Mouse (Mus musculus) midbrain, embryonic 12.5 days (tissue): ENCODE data around the gene Gen1. TPM values are rescaled to one million over a fixed set of nuclear protein-coding genes. Genes with fewer than 3 reads are reported as not detected.

ENCODE experiments used
- ATAC-seq: fragments of 200-750 bp; cut with Nextera tagmentation; 2 replicates; pipeline ENCODE4 v1.8.0; 2017; ENCODE audit warnings: low read depth, moderate TSS enrichment, moderate library complexity; ENCODE audit not compliant: low FRiP score
- H3K27ac ChIP-seq: fragments of 300-500 bp; sonication (generic); replicated peaks from 2 replicates; pipeline ENCODE4 v1.5.1; 2016; ENCODE audit warnings: mild to moderate bottlenecking
- H3K27me3 ChIP-seq: fragments of 300-500 bp; sonication (generic); 2 replicates; pipeline ENCODE4 v1.6.1; 2016; ENCODE audit warnings: mild to moderate bottlenecking
- H3K36me3 ChIP-seq: fragments of 300-500 bp; sonication (generic); 2 replicates; pipeline ENCODE4 v1.6.1; 2016
- H3K4me1 ChIP-seq: fragments of 300-500 bp; sonication (generic); 2 replicates; pipeline ENCODE4 v1.6.1; 2016
- H3K4me2 ChIP-seq: fragments of 300-500 bp; sonication (generic); replicated peaks from 2 replicates; pipeline ENCODE4 v1.6.1; 2016; ENCODE audit warnings: mild to moderate bottlenecking, moderate library complexity
- H3K4me3 ChIP-seq: fragments of 300-500 bp; sonication (generic); 2 replicates; pipeline ENCODE4 v1.5.1; 2016; ENCODE audit warnings: mild to moderate bottlenecking
- H3K9ac ChIP-seq: fragments of 300-500 bp; sonication (generic); replicated peaks from 2 replicates; pipeline ENCODE4 v1.6.1; 2016; ENCODE audit warnings: mild to moderate bottlenecking, moderate library complexity
- H3K9me3 ChIP-seq: fragments of 300-500 bp; sonication (generic); 2 replicates; pipeline ENCODE4 v1.6.1; 2016; ENCODE audit warnings: mild to moderate bottlenecking
- WGBS: fragments of 180-500 bp; shearing (Covaris S2); methylation state at CpG from one replicate; pipeline ENCODE4 v1.1.7; 2016; 5-methylcytosine and 5-hydroxymethylcytosine counted together
- polyA plus RNA-seq: library from polyadenylated mRNA; unstranded; fragments of >200 nt; fragmentation: Nextera tagmentation; extraction: Ambion mirVana; gene quantifications from 2 replicates; pipeline ENCODE4 v1.2.1, GENCODE M21; 2016

The Gen1 gene
- 10.9 and 11.6 TPM in 2 replicates for polyA plus RNA-seq

- Histone ChIP-seq H3K4me1 (peaks cover 33% of the 10 kb centered on the region), H3K27me3 (no peaks in the 10 kb centered on the region), H3K9me3 (no peaks in the 10 kb centered on the region), H3K4me2 (peak within 1 kb of the TSS; percentile 85), H3K27ac (peak within 1 kb of the TSS; percentile 91), H3K4me3 (peak within 1 kb of the TSS; percentile 94), H3K36me3 (no peaks in the 10 kb centered on the region), H3K9ac (peak within 1 kb of the TSS; percentile 97)
- under 1% methylated on average over 64 of the region's 83 CpGs for WGBS
- ATAC-seq, result peak; percentile 99
These were observed at the start of gene Gen1, which contains the start of gene Smc6 for GRCm38 (mm10) chr12:11265382-11266281. Gen1 (minus strand) TSS chr12:11265801. Smc6 (plus strand) TSS chr12:11265886.

- H3K4me2 ChIP-seq, result no peak overlapping the region
- H3K4me1 ChIP-seq, result no peaks in the 10 kb centered on the region
- H3K9me3 ChIP-seq, result no peaks in the 10 kb centered on the region
- no peak overlapping the region for H3K4me3 ChIP-seq
- H3K9ac ChIP-seq, result no peak overlapping the region
- no peaks in the 10 kb centered on the region for H3K27me3 ChIP-seq
- H3K27ac ChIP-seq, result no peak overlapping the region
- no peak for ATAC-seq
- peaks cover 42% of the 10 kb centered on the region for H3K36me3 ChIP-seq
- WGBS, result 82% methylated on average over 1 of the region's 1 CpGs
These were observed 48.2 kb upstream of the Gen1 start for GRCm38 (mm10) chr12:11313840-11314239.

- no peak for ATAC-seq
- Histone ChIP-seq H3K4me2 (no peak overlapping the region), H3K4me3 (no peak overlapping the region), H3K36me3 (peaks cover 45% of the 10 kb centered on the region), H3K27me3 (no peaks in the 10 kb centered on the region), H3K27ac (no peak overlapping the region), H3K9me3 (no peaks in the 10 kb centered on the region), H3K9ac (no peak overlapping the region), H3K4me1 (no peaks in the 10 kb centered on the region)
- 96% methylated on average over 2 of the region's 2 CpGs for WGBS
These were observed 45.5 kb upstream of the Gen1 start for GRCm38 (mm10) chr12:11311106-11311505.

- WGBS, result 92% methylated on average over 8 of the region's 8 CpGs
- H3K27me3 ChIP-seq, result no peaks in the 10 kb centered on the region
- no peak overlapping the region for H3K4me3 ChIP-seq
- no peak for ATAC-seq
- H3K4me2 ChIP-seq, result no peak overlapping the region
- H3K9me3 ChIP-seq, result no peaks in the 10 kb centered on the region
- H3K36me3 ChIP-seq, result peaks cover 50% of the 10 kb centered on the region
- no peak overlapping the region for H3K9ac ChIP-seq
- no peaks in the 10 kb centered on the region for H3K4me1 ChIP-seq
- no peak overlapping the region for H3K27ac ChIP-seq
These were observed 41.4 kb upstream of the Gen1 start for GRCm38 (mm10) chr12:11306753-11307645.

- no peak overlapping the region for H3K9ac ChIP-seq
- peaks cover 58% of the 10 kb centered on the region for H3K36me3 ChIP-seq
These were observed 35.3 kb upstream of the Gen1 start for GRCm38 (mm10) chr12:11300858-11301257.

GRCm38 (mm10) chr12:11286382-11286781 lies 20.8 kb upstream of the Gen1 start:
- H3K27me3 ChIP-seq, result no peaks in the 10 kb centered on the region
- 92% methylated on average over 2 of the region's 2 CpGs for WGBS
- no peak overlapping the region for H3K9ac ChIP-seq
- no peak overlapping the region for H3K27ac ChIP-seq
- H3K4me1 ChIP-seq, result no peaks in the 10 kb centered on the region
- H3K9me3 ChIP-seq, result no peaks in the 10 kb centered on the region
- H3K36me3 ChIP-seq, result peaks cover 60% of the 10 kb centered on the region
- no peak for ATAC-seq
- no peak overlapping the region for H3K4me2 ChIP-seq
- H3K4me3 ChIP-seq, result no peak overlapping the region

More at GRCm38 (mm10) chr12:11300858-11301257, 35.3 kb upstream of the Gen1 start:
- 95% methylated on average over 1 of the region's 1 CpGs for WGBS
- no peak overlapping the region for H3K4me2 ChIP-seq
- no peaks in the 10 kb centered on the region for H3K9me3 ChIP-seq
- no peak for ATAC-seq
- no peak overlapping the region for H3K27ac ChIP-seq
- H3K4me3 ChIP-seq, result no peak overlapping the region
- no peaks in the 10 kb centered on the region for H3K27me3 ChIP-seq
- H3K4me1 ChIP-seq, result no peaks in the 10 kb centered on the region

GRCm38 (mm10) chr12:11281584-11281983 lies 16.0 kb upstream of the Gen1 start:
- Histone ChIP-seq H3K4me3 (no peak overlapping the region), H3K9me3 (no peaks in the 10 kb centered on the region), H3K27me3 (no peaks in the 10 kb centered on the region), H3K36me3 (peaks cover 65% of the 10 kb centered on the region), H3K4me1 (no peaks in the 10 kb centered on the region), H3K4me2 (no peak overlapping the region), H3K27ac (no peak overlapping the region), H3K9ac (no peak overlapping the region)
- 96% methylated on average over 2 of the region's 2 CpGs for WGBS
- ATAC-seq, result no peak

GRCm38 (mm10) chr12:11279886-11280285 lies 14.3 kb upstream of the Gen1 start:
- no peak overlapping the region for H3K9ac ChIP-seq
- no peaks in the 10 kb centered on the region for H3K4me1 ChIP-seq
- 95% methylated on average over 3 of the region's 3 CpGs for WGBS
- no peak overlapping the region for H3K4me3 ChIP-seq
- H3K36me3 ChIP-seq, result peaks cover 56% of the 10 kb centered on the region
- ATAC-seq, result no peak
- H3K9me3 ChIP-seq, result no peaks in the 10 kb centered on the region
- H3K27me3 ChIP-seq, result no peaks in the 10 kb centered on the region
- H3K27ac ChIP-seq, result no peak overlapping the region
- no peak overlapping the region for H3K4me2 ChIP-seq

GRCm38 (mm10) chr12:11277207-11277606 lies 11.6 kb upstream of the Gen1 start:
- Histone ChIP-seq H3K27ac (no peak overlapping the region), H3K4me1 (no peaks in the 10 kb centered on the region), H3K9me3 (no peaks in the 10 kb centered on the region), H3K27me3 (no peaks in the 10 kb centered on the region), H3K4me3 (no peak overlapping the region), H3K36me3 (peaks cover 52% of the 10 kb centered on the region), H3K4me2 (no peak overlapping the region), H3K9ac (no peak overlapping the region)
- ATAC-seq, result no peak
- WGBS, result 96% methylated on average over 6 of the region's 6 CpGs

- 94% methylated on average over 2 of the region's 2 CpGs for WGBS
- no peak overlapping the region for H3K27ac ChIP-seq
- peaks cover 50% of the 10 kb centered on the region for H3K36me3 ChIP-seq
These were observed 11.0 kb upstream of the Gen1 start for GRCm38 (mm10) chr12:11276632-11277031.

GRCm38 (mm10) chr12:11273185-11273584 lies 7.6 kb upstream of the Gen1 start:
- Histone ChIP-seq H3K9ac (no peak overlapping the region), H3K4me3 (no peak overlapping the region), H3K36me3 (peaks cover 24% of the 10 kb centered on the region), H3K4me2 (no peak overlapping the region), H3K9me3 (no peaks in the 10 kb centered on the region), H3K27ac (no peak overlapping the region), H3K27me3 (no peaks in the 10 kb centered on the region), H3K4me1 (peaks cover 8% of the 10 kb centered on the region)
- no peak for ATAC-seq
- WGBS, result 88% methylated on average over 1 of the region's 1 CpGs

More at GRCm38 (mm10) chr12:11276632-11277031, 11.0 kb upstream of the Gen1 start:
- no peaks in the 10 kb centered on the region for H3K4me1 ChIP-seq
- H3K9ac ChIP-seq, result no peak overlapping the region
- no peaks in the 10 kb centered on the region for H3K9me3 ChIP-seq
- no peak overlapping the region for H3K4me2 ChIP-seq
- no peak for ATAC-seq
- H3K27me3 ChIP-seq, result no peaks in the 10 kb centered on the region
- no peak overlapping the region for H3K4me3 ChIP-seq

- H3K9ac ChIP-seq, result no peak overlapping the region
- H3K36me3 ChIP-seq, result peaks cover 19% of the 10 kb centered on the region
- WGBS, result 89% methylated on average over 4 of the region's 4 CpGs
- H3K27me3 ChIP-seq, result no peaks in the 10 kb centered on the region
- H3K4me3 ChIP-seq, result no peak overlapping the region
- no peak overlapping the region for H3K27ac ChIP-seq
- no peak for ATAC-seq
- no peak overlapping the region for H3K4me2 ChIP-seq
- no peaks in the 10 kb centered on the region for H3K9me3 ChIP-seq
- H3K4me1 ChIP-seq, result peaks cover 12% of the 10 kb centered on the region
These were observed 7.0 kb upstream of the Gen1 start for GRCm38 (mm10) chr12:11272568-11272967.
